Mouse (Mus musculus): ENCODE data around the gene Pfdn5. TPM values are rescaled to one million over a fixed set of nuclear protein-coding genes. Genes with fewer than 3 reads are reported as not detected.

Gene Pfdn5
- polyA plus RNA-seq, 1 experiment, result 371 TPM

GRCm38 (mm10) chr15:102352177-102352576 lies 26.3 kb downstream of the Pfdn5 start:
- H3K4me3 ChIP-seq (ENCODE audit: insufficient read depth, low read depth, low read length), result no peak overlapping the region
- no peak overlapping the region for H3K27ac ChIP-seq (replicated peaks; ENCODE audit: low read depth, low read length)
- H3K4me1 ChIP-seq (ENCODE audit: control insufficient read depth, insufficient read depth, insufficient read length, low read length), result peaks cover 5% of the 10 kb centered on the region; the same call in 1 of the 2 replicates

- no peak overlapping the region for H3K4me3 ChIP-seq (ENCODE audit: insufficient read depth, low read depth, low read length)
- H3K4me1 ChIP-seq (ENCODE audit: control insufficient read depth, insufficient read depth, insufficient read length, low read length), result peaks cover 5% of the 10 kb centered on the region; the same call in 1 of the 2 replicates
Observed at GRCm38 (mm10) chr15:102353986-102354385, 28.1 kb downstream of the Pfdn5 start.

GRCm38 (mm10) chr15:102355134-102355870 lies 29.4 kb downstream of the Pfdn5 start:
- H3K4me3 ChIP-seq (ENCODE audit: insufficient read depth, low read depth, low read length), result peak overlapping the region; percentile 61
- peaks cover 5% of the 10 kb centered on the region; the same call in 1 of the 2 replicates for H3K4me1 ChIP-seq (ENCODE audit: control insufficient read depth, insufficient read depth, insufficient read length, low read length)
- H3K27ac ChIP-seq (replicated peaks; ENCODE audit: low read depth, low read length), result no peak overlapping the region

More at GRCm38 (mm10) chr15:102353986-102354385, 28.1 kb downstream of the Pfdn5 start:
- no peak overlapping the region for H3K27ac ChIP-seq (replicated peaks; ENCODE audit: low read depth, low read length)

GRCm38 (mm10) chr15:102355871-102356441 lies 30.0 kb downstream of the Pfdn5 start:
- peak overlapping the region; percentile 61 for H3K4me3 ChIP-seq (ENCODE audit: insufficient read depth, low read depth, low read length)
- H3K27ac ChIP-seq (replicated peaks; ENCODE audit: low read depth, low read length), result no peak overlapping the region
- peaks cover 5% of the 10 kb centered on the region; the same call in 1 of the 2 replicates for H3K4me1 ChIP-seq (ENCODE audit: control insufficient read depth, insufficient read depth, insufficient read length, low read length)

- Histone ChIP-seq H3K4me1 (ENCODE audit: control insufficient read depth, insufficient read depth, insufficient read length, low read length) (peaks cover 5% of the 10 kb centered on the region; the same call in 1 of the 2 replicates), H3K27ac (replicated peaks; ENCODE audit: low read depth, low read length) (no peak overlapping the region), H3K4me3 (ENCODE audit: insufficient read depth, low read depth, low read length) (no peak overlapping the region)
Observed at GRCm38 (mm10) chr15:102356501-102357325, 30.8 kb downstream of the Pfdn5 start.

GRCm38 (mm10) chr15:102358126-102358525 lies 32.2 kb downstream of the Pfdn5 start:
- Histone ChIP-seq H3K27ac (replicated peaks; ENCODE audit: low read depth, low read length) (no peak overlapping the region), H3K4me3 (ENCODE audit: insufficient read depth, low read depth, low read length) (no peak overlapping the region), H3K4me1 (ENCODE audit: control insufficient read depth, insufficient read depth, insufficient read length, low read length) (peaks cover 5% of the 10 kb centered on the region; the same call in 1 of the 2 replicates)

GRCm38 (mm10) chr15:102358834-102359233 lies 32.9 kb downstream of the Pfdn5 start:
- Histone ChIP-seq H3K4me1 (ENCODE audit: control insufficient read depth, insufficient read depth, insufficient read length, low read length) (peaks cover 5% of the 10 kb centered on the region; the same call in 1 of the 2 replicates), H3K27ac (replicated peaks; ENCODE audit: low read depth, low read length) (no peak overlapping the region), H3K4me3 (ENCODE audit: insufficient read depth, low read depth, low read length) (no peak overlapping the region)

- no peak overlapping the region for H3K27ac ChIP-seq (replicated peaks; ENCODE audit: low read depth, low read length)
- no peaks in the 10 kb centered on the region for H3K4me1 ChIP-seq (ENCODE audit: control insufficient read depth, insufficient read depth, insufficient read length, low read length)
- H3K4me3 ChIP-seq (ENCODE audit: insufficient read depth, low read depth, low read length), result no peak overlapping the region
Observed at GRCm38 (mm10) chr15:102362648-102363047, 36.7 kb downstream of the Pfdn5 start.

- Histone ChIP-seq H3K4me1 (ENCODE audit: control insufficient read depth, insufficient read depth, insufficient read length, low read length) (no peaks in the 10 kb centered on the region), H3K4me3 (ENCODE audit: insufficient read depth, low read depth, low read length) (no peak overlapping the region), H3K27ac (replicated peaks; ENCODE audit: low read depth, low read length) (no peak overlapping the region)
Observed at GRCm38 (mm10) chr15:102364678-102365077, 38.8 kb downstream of the Pfdn5 start.

GRCm38 (mm10) chr15:102366238-102366637 lies 40.3 kb downstream of the Pfdn5 start:
- Histone ChIP-seq H3K4me3 (ENCODE audit: insufficient read depth, low read depth, low read length) (no peak overlapping the region), H3K4me1 (ENCODE audit: control insufficient read depth, insufficient read depth, insufficient read length, low read length) (no peaks in the 10 kb centered on the region; the same call in 1 of the 2 replicates), H3K27ac (replicated peaks; ENCODE audit: low read depth, low read length) (no peak overlapping the region)

GRCm38 (mm10) chr15:102366733-102367344 lies 40.9 kb downstream of the Pfdn5 start, which contains the start of gene Sp7:
Sp7 (minus strand) TSS chr15:102367182.
- H3K4me3 ChIP-seq (ENCODE audit: insufficient read depth, low read depth, low read length), result no peak within 1 kb of the TSS
- H3K4me1 ChIP-seq (ENCODE audit: control insufficient read depth, insufficient read depth, insufficient read length, low read length), result no peaks in the 10 kb centered on the region; the same call in 1 of the 2 replicates
- no peak within 1 kb of the TSS for H3K27ac ChIP-seq (replicated peaks; ENCODE audit: low read depth, low read length)

- Histone ChIP-seq H3K27ac (replicated peaks; ENCODE audit: low read depth, low read length) (no peak overlapping the region), H3K4me3 (ENCODE audit: insufficient read depth, low read depth, low read length) (no peak overlapping the region), H3K4me1 (ENCODE audit: control insufficient read depth, insufficient read depth, insufficient read length, low read length) (no peaks in the 10 kb centered on the region; the same call in 1 of the 2 replicates)
Observed at GRCm38 (mm10) chr15:102369972-102370371, 44.1 kb downstream of the Pfdn5 start.

- H3K27ac ChIP-seq (replicated peaks; ENCODE audit: low read depth, low read length), result no peak overlapping the region
- no peaks in the 10 kb centered on the region; the same call in 1 of the 2 replicates for H3K4me1 ChIP-seq (ENCODE audit: control insufficient read depth, insufficient read depth, insufficient read length, low read length)
- no peak overlapping the region for H3K4me3 ChIP-seq (ENCODE audit: insufficient read depth, low read depth, low read length)
Observed at GRCm38 (mm10) chr15:102370727-102371126, 44.8 kb downstream of the Pfdn5 start.

GRCm38 (mm10) chr15:102376453-102377162 lies 50.7 kb downstream of the Pfdn5 start:
- H3K4me1 ChIP-seq (ENCODE audit: control insufficient read depth, insufficient read depth, insufficient read length, low read length), result peaks cover 3% of the 10 kb centered on the region; the same call in 1 of the 2 replicates
- H3K27ac ChIP-seq (replicated peaks; ENCODE audit: low read depth, low read length), result peak overlapping the region; percentile 77
- H3K4me3 ChIP-seq (ENCODE audit: insufficient read depth, low read depth, low read length), result peak overlapping the region; percentile 76

Data from brown adipose tissue, adult 24 weeks (tissue).